In the genomic region with DNA sequence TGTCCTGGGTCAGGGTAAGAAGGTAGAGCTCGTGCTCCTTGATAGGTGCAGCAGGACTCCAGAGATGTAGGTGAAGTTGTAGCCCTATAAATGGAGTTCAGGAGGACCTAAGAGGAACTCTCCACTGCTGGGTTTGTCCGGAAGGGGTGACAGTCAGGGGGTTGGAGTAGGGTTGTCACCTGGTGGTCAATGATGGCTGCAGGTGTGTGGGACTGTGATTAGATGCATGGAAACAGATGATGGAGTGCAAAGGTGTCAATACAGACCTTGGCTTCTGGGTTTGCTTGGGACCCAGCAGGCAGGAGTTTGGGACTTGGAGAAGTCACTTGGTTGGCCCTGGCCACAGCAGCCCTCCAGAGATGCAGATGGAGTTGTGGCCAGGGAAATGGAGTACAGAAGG, we compare ENCODE assay signal across 25 mouse cellular contexts. TPM values are rescaled to one million over a fixed set of nuclear protein-coding genes. Genes with fewer than 3 reads are reported as not detected.
"Had no signal": no experiment of that assay in that cellular context is flagged by ENCODE, and none has a peak within 500 bp of the region (broad histone marks: within the 10 kb centered on the region; RNA-seq: fewer than 3 reads in every experiment).

No protein-coding gene starts in this region.

- H3K9me3 ChIP-seq: neural tube, embryonic 15.5 days; stomach, embryonic 15.5 days had no signal

- H3K36me3 ChIP-seq: neural tube, embryonic 13.5 days; neural tube, embryonic 15.5 days; stomach, embryonic 15.5 days had no signal

- DNase-seq: retina, postnatal 1 day; right cerebral cortex, adult 18-20 months; right cerebral cortex, postnatal 14 days; right cerebral cortex, postnatal 25 days; right cerebral cortex, postnatal 4 days; spleen, adult 18-20 months; thymus, adult 18-20 months; thymus, adult 2 months; thymus, postnatal 14 days; thymus, postnatal 25 days; thymus, postnatal 36 days; thymus, postnatal 4 days had no signal

- H3K4me3 ChIP-seq: neural tube, embryonic 13.5 days; neural tube, embryonic 15.5 days; stomach, embryonic 15.5 days had no signal

- H3K27ac ChIP-seq: neural tube, embryonic 13.5 days; neural tube, embryonic 15.5 days; stomach, embryonic 15.5 days; stomach, postnatal 0 days had no signal

- H3K4me1 ChIP-seq: neural tube, embryonic 13.5 days; neural tube, embryonic 15.5 days; stomach, embryonic 15.5 days had no signal

- H3K27me3 ChIP-seq: neural tube, embryonic 13.5 days; neural tube, embryonic 15.5 days; stomach, embryonic 15.5 days had no signal

RNA-seq across cellular contexts. Expression of a gene that starts 3.7 kb away (rescaled TPM):
- polyA plus RNA-seq: neural tube, embryonic 13.5 days; neural tube, embryonic 14.5 days; neural tube, embryonic 15.5 days; small intestine, adult 2 months; spleen, adult 2 months; stomach, embryonic 14.5 days; stomach, embryonic 15.5 days; stomach, embryonic 16.5 days; stomach, postnatal 0 days; testis, adult 2 months; thymus, adult 2 months; thymus, postnatal 0 days; urinary bladder, adult 2 months had no signal

RNA-seq across cellular contexts. Expression of a gene that starts 27.6 kb away (rescaled TPM):
- total RNA-seq: neutrophil, adult 5-6 weeks had no signal
- polyA plus RNA-seq: neural tube, embryonic 13.5 days; neural tube, embryonic 14.5 days; neural tube, embryonic 15.5 days; small intestine, adult 2 months; spleen, adult 2 months; stomach, embryonic 14.5 days; stomach, embryonic 15.5 days; stomach, embryonic 16.5 days; stomach, postnatal 0 days; testis, adult 2 months; thymus, adult 2 months; thymus, postnatal 0 days; urinary bladder, adult 2 months had no signal

RNA-seq across cellular contexts. Expression of a gene that starts 50.6 kb away (rescaled TPM):
- total RNA-seq: neutrophil, adult 5-6 weeks had no signal
- polyA plus RNA-seq: neural tube, embryonic 13.5 days; neural tube, embryonic 14.5 days; neural tube, embryonic 15.5 days; small intestine, adult 2 months; spleen, adult 2 months; stomach, embryonic 14.5 days; stomach, embryonic 15.5 days; stomach, embryonic 16.5 days; stomach, postnatal 0 days; testis, adult 2 months; thymus, adult 2 months; thymus, postnatal 0 days; urinary bladder, adult 2 months had no signal
